ENCODE assay signal across 8 mouse cellular contexts in genomic region chr12:80260056-80260743, GRCm38 (mm10). TPM values are rescaled to one million over a fixed set of nuclear protein-coding genes. Genes with fewer than 3 reads are reported as not detected.
DNase-seq lines count a peak whose midpoint lies in the region; ATAC-seq lines count a peak whose summit lies in the region.

TSS of gene Actn1 (minus strand) at chr12:80260371.

- peaks cover 32% of the 10 kb centered on the region for H3K4me1 ChIP-seq in intestine, embryonic 14.5 days (replicated peaks; ENCODE audit: control insufficient read depth, insufficient read depth, low read length)

- ATAC-seq in intestine, embryonic 14.5 days (replicated peaks; ENCODE audit: low FRiP score, low TSS enrichment, low read depth): peak; percentile 91
- ATAC-seq in megakaryocyte progenitor cell, adult 5-6 weeks (replicated peaks; ENCODE audit: poor library complexity): peak; percentile 76

- intact Hi-C loops in left cerebral cortex, postnatal 10 days (cut with DNase I): no loop called here

- H3K27me3 ChIP-seq in intestine, embryonic 14.5 days (replicated peaks; ENCODE audit: control insufficient read depth, insufficient read depth, low read length): no peaks in the 10 kb centered on the region

- H3K9ac ChIP-seq in intestine, embryonic 14.5 days (ENCODE audit: low read length): peak within 1 kb of the TSS; percentile 95

- H3K27ac ChIP-seq in intestine, embryonic 14.5 days (ENCODE audit: low read depth): peak within 1 kb of the TSS; percentile 98

- WGBS in intestine, embryonic 14.5 days: under 1% methylated on average over 51 of the region's 55 CpGs

- peak within 1 kb of the TSS; percentile 80 for H3K4me2 ChIP-seq in intestine, embryonic 14.5 days (ENCODE audit: low read length)

- peak; percentile 97 for DNase-seq in adrenal gland, adult 2 months
- DNase-seq in embryo, embryonic 11.5 days (ENCODE audit: low read depth, low spot score): peak; percentile 89
- peak; percentile 87 for DNase-seq in gastrocnemius, postnatal 25 days
- DNase-seq in intestine, embryonic 14.5 days (ENCODE audit: low spot score): peak; percentile 93
- DNase-seq in left cerebral cortex, postnatal 10 days (ENCODE audit: extremely low spot score in 1 of 2, low spot score in 2 of 2): peak; percentile 93
- peak; percentile 92 for DNase-seq in right cerebral cortex, postnatal 25 days
- DNase-seq in urinary bladder, postnatal 4 days (ENCODE audit: low spot score in 2 of 2): peak; percentile 89 to 90

- no peaks in the 10 kb centered on the region for H3K9me3 ChIP-seq in intestine, embryonic 14.5 days (ENCODE audit: control insufficient read depth, low read length)

- H3K4me3 ChIP-seq in intestine, embryonic 14.5 days (ENCODE audit: low read depth, low read length): peak within 1 kb of the TSS; percentile 91

- no peaks in the 10 kb centered on the region for H3K36me3 ChIP-seq in intestine, embryonic 14.5 days (ENCODE audit: control insufficient read depth, insufficient read depth, low read length)

RNA-seq across cellular contexts. Expression of gene Actn1, which starts in this region (rescaled TPM):
- total RNA-seq in adrenal gland, adult 2 months (2021): 10 to 100 TPM; 31.0 to 49.3 TPM
- polyA plus RNA-seq in adrenal gland, adult 2 months (2012; rRNA removed): 11.6 and 13.9 TPM in 2 replicates
- 10 to 100 TPM; 10.2 to 15.5 TPM for total RNA-seq in gastrocnemius, postnatal 25 days (2021)
- polyA plus RNA-seq in intestine, embryonic 14.5 days (2014; fragmentation: Nextera tagmentation; extraction: Ambion mirVana): 66.0 and 68.6 TPM in 2 replicates
- 100 to 1,000 TPM in 1 of 2 experiments, 10 to 100 TPM in 1; 88.2 to 103 TPM for total RNA-seq in left cerebral cortex, postnatal 10 days (2021)
- total RNA-seq in megakaryocyte progenitor cell, adult 5-6 weeks (2015): 14.8 and 17.2 TPM in 2 replicates
- total RNA-seq in megakaryocyte progenitor cell, adult 5-6 weeks (2017): 17.8 and 19.4 TPM in 2 replicates

Comparison
In these comparisons a context has a peak if more than half of its experiments do, and no peak if none do; other contexts are left out.
1. Peak in every context shown above with its lines: DNase-seq, ATAC-seq, H3K4me3 ChIP-seq and H3K27ac ChIP-seq.